Mouse (Mus musculus) bone marrow, adult 2 months (tissue): ENCODE measurements at regions not wholly inside any gene's neighbourhood (a gene's known extent, or its start where the extent isn't known, plus 50 kb on each side); places are given as distances from the start of the nearest gene placed in this dataset.

Source experiments
- CTCF ChIP-seq: fragments of 200-500 bp; IDR thresholded peaks from 2 replicates; pipeline ENCODE4 v1.5.1; 2011; ENCODE audit warnings: low read length, control low read depth; ENCODE audit not compliant: control insufficient read depth, insufficient read depth
- POLR2A ChIP-seq: fragments of 200-500 bp; IDR thresholded peaks from 2 replicates; pipeline ENCODE4 v1.6.1; 2011; ENCODE audit warnings: low read depth, mild to moderate bottlenecking, control low read depth, low read length, borderline replicate concordance; ENCODE audit not compliant: control insufficient read depth

GRCm38 (mm10) chr13:84624691-84625090, 402.6 kb downstream of the Tmem161b start:
- TF ChIP-seq POLR2A (no peak), CTCF (no peak)
